Mouse (Mus musculus) CD4-positive, CD25-positive, alpha-beta regulatory T cell, adult 4 months (primary cell): ENCODE results near the gene Gm19426. TPM values are rescaled to one million over a fixed set of nuclear protein-coding genes. Genes with fewer than 3 reads are reported as not detected.
"Not testable (repeated sequence)": the region's sequence is repeated elsewhere in the genome, so short reads cannot be mapped to it uniquely, and the experiment has no call there.

Experiments
- ATAC-seq: one replicate; pipeline ENCODE4 v1.8.0; 2017
- polyA plus RNA-seq, 2 experiments: library from polyadenylated mRNA; unstranded; fragments of 100-300 nt; shearing (Covaris generic); gene quantifications; one replicate each; pipeline ENCODE4 v1.2.1; 2017

Gene Gm19426
- polyA plus RNA-seq, 2 experiments from 2014 or later, result not detected

GRCm38 (mm10) chr2:84744126-84744525, 671 bp upstream of the Gm19426 start:
- no peak for ATAC-seq

GRCm38 (mm10) chr2:84742451-84743283, 788 bp downstream of the Gm19426 start:
- no peak for ATAC-seq

- no peak for ATAC-seq
Observed at GRCm38 (mm10) chr2:84741841-84742450, 1.5 kb downstream of the Gm19426 start.

- peak; percentile 28 for ATAC-seq
Observed at GRCm38 (mm10) chr2:84740608-84741333, 2.7 kb downstream of the Gm19426 start.

GRCm38 (mm10) chr2:84738271-84738911, 5.1 kb downstream of the Gm19426 start:
- no peak for ATAC-seq

GRCm38 (mm10) chr2:84737451-84737925, 6.0 kb downstream of the Gm19426 start:
- no peak for ATAC-seq

- ATAC-seq, result no peak
Observed at GRCm38 (mm10) chr2:84736312-84737161, 6.9 kb downstream of the Gm19426 start.

- no peak for ATAC-seq
Observed at GRCm38 (mm10) chr2:84735346-84735920, 8.0 kb downstream of the Gm19426 start.

GRCm38 (mm10) chr2:84734919-84735318, 8.5 kb downstream of the Gm19426 start:
- no peak for ATAC-seq

- peak; percentile 33 for ATAC-seq
Observed at GRCm38 (mm10) chr2:84734351-84734864, 9.0 kb downstream of the Gm19426 start.

- peak; percentile 84 for ATAC-seq
Observed at GRCm38 (mm10) chr2:84733579-84734300, 9.7 kb downstream of the Gm19426 start, which contains the start of gene Ypel4. Gene Ypel4, plus strand, starts transcription at chr2:84734058.

- ATAC-seq, result no peak
Observed at GRCm38 (mm10) chr2:84732394-84732793, 11.1 kb downstream of the Gm19426 start.

GRCm38 (mm10) chr2:84731206-84731605, 12.2 kb downstream of the Gm19426 start:
- no peak for ATAC-seq

- not testable (repeated sequence) for ATAC-seq
Observed at GRCm38 (mm10) chr2:84728191-84728590, 15.3 kb downstream of the Gm19426 start.

GRCm38 (mm10) chr2:84727172-84727858, 16.1 kb downstream of the Gm19426 start, which contains the start of gene Clp1:
Gene Clp1, minus strand, starts transcription at chr2:84727350.
- peak; percentile 98 for ATAC-seq

- ATAC-seq, result no peak
Observed at GRCm38 (mm10) chr2:84726716-84727115, 16.7 kb downstream of the Gm19426 start.

- no peak for ATAC-seq
Observed at GRCm38 (mm10) chr2:84725770-84726169, 17.7 kb downstream of the Gm19426 start.

GRCm38 (mm10) chr2:84723856-84724255, 19.6 kb downstream of the Gm19426 start:
- ATAC-seq, result no peak

GRCm38 (mm10) chr2:84721182-84721581, 22.3 kb downstream of the Gm19426 start:
- ATAC-seq, result no peak

GRCm38 (mm10) chr2:84720718-84721117, 22.7 kb downstream of the Gm19426 start:
- no peak for ATAC-seq
